Mouse (Mus musculus): Measurements from ENCODE around the gene Pcgf5.

GRCm38 (mm10) chr19:36439894-36440714 is 92.0 kb downstream of the Pcgf5 start:
- TF ChIP-seq EP300 (IDR thresholded peaks at IDR 0.05) (no peak), CTCF (IDR thresholded peaks at IDR 0.05) (peak; percentile 88)
